In genomic region chr19:58830182-58830581, GRCm38 (mm10) we compare ENCODE assay signal across 16 mouse cellular contexts. TPM values are rescaled to one million over a fixed set of nuclear protein-coding genes. Genes with fewer than 3 reads are reported as not detected.
DNase-seq lines count a peak whose midpoint lies in the region; ATAC-seq lines count a peak whose summit lies in the region.
"Had no signal": no experiment of that assay in that cellular context is flagged by ENCODE, and none has a peak within 500 bp of the region (broad histone marks: within the 10 kb centered on the region; RNA-seq: fewer than 3 reads in every experiment).

No protein-coding gene starts in this region.

- H3K4me1 ChIP-seq in midbrain, embryonic 12.5 days = peaks cover 4% of the 10 kb centered on the region
- no peaks in the 10 kb centered on the region; the same call in 1 of the 2 replicates for H3K4me1 ChIP-seq in midbrain, embryonic 11.5 days (ENCODE audit: control insufficient read depth, insufficient read depth, low read length)
- peaks cover 34% of the 10 kb centered on the region for H3K4me1 ChIP-seq in forebrain, embryonic 16.5 days (replicated peaks; ENCODE audit: control insufficient read depth, insufficient read depth, low read length)
- H3K4me1 ChIP-seq in neural tube, embryonic 14.5 days (ENCODE audit: control insufficient read depth, insufficient read depth, low read length) = peaks cover 26% of the 10 kb centered on the region
- H3K4me1 ChIP-seq: limb, embryonic 10.5 days; liver, embryonic 12.5 days; lung, embryonic 15.5 days had no signal

- H3K9ac ChIP-seq in midbrain, embryonic 12.5 days (replicated peaks) = no peak overlapping the region
- H3K9ac ChIP-seq in midbrain, embryonic 11.5 days (ENCODE audit: low read length) = no peak overlapping the region
- no peak overlapping the region; the same call in 1 of the 2 replicates for H3K9ac ChIP-seq in forebrain, embryonic 16.5 days (replicated peaks; ENCODE audit: low read depth, low read length)
- H3K9ac ChIP-seq in neural tube, embryonic 14.5 days (replicated peaks; ENCODE audit: low read depth, low read length) = no peak overlapping the region
- H3K9ac ChIP-seq: liver, embryonic 12.5 days; lung, embryonic 15.5 days had no signal

- no peak overlapping the region for H3K4me3 ChIP-seq in midbrain, embryonic 12.5 days
- H3K4me3 ChIP-seq in midbrain, embryonic 11.5 days (ENCODE audit: low read depth, low read length) = no peak overlapping the region
- H3K4me3 ChIP-seq in forebrain, embryonic 16.5 days (replicated peaks; ENCODE audit: low read length) = no peak overlapping the region
- H3K4me3 ChIP-seq in neural tube, embryonic 14.5 days (ENCODE audit: low read depth, low read length) = no peak overlapping the region
- H3K4me3 ChIP-seq: limb, embryonic 10.5 days; liver, embryonic 12.5 days; lung, embryonic 15.5 days had no signal

- peak; percentile 60 for DNase-seq in layer of hippocampus, adult 11-12 months (ENCODE audit: low spot score)
- no peak for DNase-seq in layer of hippocampus, postnatal 36 days
- DNase-seq in midbrain, embryonic 11.5 days (ENCODE audit: low spot score, missing footprints) = no peak
- DNase-seq in kidney, postnatal 14 days = no peak
- DNase-seq: adrenal gland, postnatal 36 days; kidney, postnatal 4 days; thymus, postnatal 25 days had no signal

- ATAC-seq in midbrain, embryonic 12.5 days (ENCODE audit: low FRiP score, low read depth) = no peak
- no peak for ATAC-seq in midbrain, embryonic 11.5 days (ENCODE audit: low FRiP score)
- ATAC-seq in forebrain, embryonic 16.5 days = peak; percentile 34
- no peak for ATAC-seq in neural tube, embryonic 14.5 days (ENCODE audit: low read depth)
- ATAC-seq: liver, embryonic 12.5 days had no signal

- WGBS in midbrain, embryonic 12.5 days = 95% methylated on average over 7 of the region's 7 CpGs
- 91% methylated on average over 7 of the region's 7 CpGs for WGBS in midbrain, embryonic 11.5 days
- WGBS in forebrain, embryonic 16.5 days = 61% methylated on average over 7 of the region's 7 CpGs
- 87% methylated on average over 7 of the region's 7 CpGs for WGBS in neural tube, embryonic 14.5 days

- H3K36me3 ChIP-seq in midbrain, embryonic 12.5 days = 0 out of 2 replicates have a peak, but pooled peaks cover under 1% of the 10 kb centered on the region
- no peaks in the 10 kb centered on the region for H3K36me3 ChIP-seq in midbrain, embryonic 11.5 days (ENCODE audit: control insufficient read depth, insufficient read depth, low read length)
- no peaks in the 10 kb centered on the region for H3K36me3 ChIP-seq in forebrain, embryonic 16.5 days (ENCODE audit: control insufficient read depth, insufficient read depth)
- no peaks in the 10 kb centered on the region for H3K36me3 ChIP-seq in neural tube, embryonic 14.5 days (ENCODE audit: control insufficient read depth, insufficient read depth, low read length)
- H3K36me3 ChIP-seq: limb, embryonic 10.5 days; liver, embryonic 12.5 days; lung, embryonic 15.5 days had no signal

- no peak overlapping the region for H3K4me2 ChIP-seq in midbrain, embryonic 12.5 days (replicated peaks)
- H3K4me2 ChIP-seq in midbrain, embryonic 11.5 days = no peak overlapping the region
- H3K4me2 ChIP-seq in forebrain, embryonic 16.5 days (ENCODE audit: low read length) = no peak overlapping the region
- H3K4me2 ChIP-seq in neural tube, embryonic 14.5 days (ENCODE audit: low read depth, low read length) = no peak overlapping the region
- H3K4me2 ChIP-seq: liver, embryonic 12.5 days; lung, embryonic 15.5 days had no signal

- peak overlapping the region; percentile 25; the same call in 1 of the 2 replicates for H3K27ac ChIP-seq in midbrain, embryonic 12.5 days (replicated peaks)
- no peak overlapping the region for H3K27ac ChIP-seq in midbrain, embryonic 11.5 days (ENCODE audit: low read depth, low read length)
- H3K27ac ChIP-seq in forebrain, embryonic 16.5 days (ENCODE audit: low read length) = peak overlapping the region; percentile 96
- H3K27ac ChIP-seq in neural tube, embryonic 14.5 days (ENCODE audit: low read depth, low read length) = peak overlapping the region; percentile 67
- H3K27ac ChIP-seq: limb, embryonic 10.5 days; liver, embryonic 12.5 days; lung, embryonic 15.5 days had no signal

- H3K9me3 ChIP-seq in midbrain, embryonic 12.5 days = no peaks in the 10 kb centered on the region
- no peaks in the 10 kb centered on the region for H3K9me3 ChIP-seq in midbrain, embryonic 11.5 days (ENCODE audit: control insufficient read depth, low read length)
- H3K9me3 ChIP-seq in forebrain, embryonic 16.5 days (ENCODE audit: control insufficient read depth, low read length) = no peaks in the 10 kb centered on the region
- no peaks in the 10 kb centered on the region for H3K9me3 ChIP-seq in neural tube, embryonic 14.5 days (ENCODE audit: control insufficient read depth, low read length)
- H3K9me3 ChIP-seq: limb, embryonic 10.5 days; liver, embryonic 12.5 days; lung, embryonic 15.5 days had no signal

- H3K27me3 ChIP-seq in midbrain, embryonic 12.5 days = no peaks in the 10 kb centered on the region
- no peaks in the 10 kb centered on the region for H3K27me3 ChIP-seq in midbrain, embryonic 11.5 days (ENCODE audit: control insufficient read depth, insufficient read depth, low read length)
- H3K27me3 ChIP-seq in forebrain, embryonic 16.5 days (replicated peaks; ENCODE audit: control insufficient read depth, insufficient read depth, low read length) = no peaks in the 10 kb centered on the region
- H3K27me3 ChIP-seq in neural tube, embryonic 14.5 days (ENCODE audit: control insufficient read depth, insufficient read depth, low read length) = no peaks in the 10 kb centered on the region
- H3K27me3 ChIP-seq: liver, embryonic 12.5 days; lung, embryonic 15.5 days had no signal

RNA-seq across cellular contexts. Expression of gene 1700019N19Rik, which starts 35.9 kb away (rescaled TPM):
- under 1 TPM; 0.37 to 0.53 TPM for total RNA-seq in layer of hippocampus, postnatal 36 days (2021)
- not detected in 2 replicates for polyA plus RNA-seq in midbrain, embryonic 12.5 days (2016; fragmentation: Nextera tagmentation; extraction: Ambion mirVana)
- not detected in 2 replicates for polyA plus RNA-seq in midbrain, embryonic 11.5 days (2014; fragmentation: Nextera tagmentation; extraction: Ambion mirVana)
- not detected in 2 replicates for polyA plus RNA-seq in forebrain, embryonic 16.5 days (2015; fragmentation: Nextera tagmentation; extraction: Ambion mirVana)
- polyA plus RNA-seq in neural tube, embryonic 14.5 days (2014; fragmentation: Nextera tagmentation; extraction: Ambion mirVana) = not detected in 2 replicates
- total RNA-seq: adrenal gland, postnatal 36 days; gastrocnemius, postnatal 14 days had no signal
- polyA plus RNA-seq: heart, postnatal 0 days; intestine, embryonic 14.5 days; limb, embryonic 10.5 days; lung, embryonic 15.5 days had no signal
